Mouse (Mus musculus) kidney, adult 10 weeks (tissue): ENCODE measurements around the gene Surf2. TPM values are rescaled to one million over a fixed set of nuclear protein-coding genes. Genes with fewer than 3 reads are reported as not detected.

Source experiments
- polyA plus RNA-seq: library from polyadenylated mRNA; stranded (reverse); fragments of 350-450 nt; fragmentation: Illumina TruSeq; extraction: RNeasy Lipid Tissue Mini Kit (QIAGEN cat#74804); gene quantifications from one replicate; pipeline ENCODE4 v1.2.3, GENCODE M21; 2014; ENCODE audit warnings: low read depth, low replicate concordance

The Surf2 gene
- polyA plus RNA-seq, result 10.0 TPM

DNA sequence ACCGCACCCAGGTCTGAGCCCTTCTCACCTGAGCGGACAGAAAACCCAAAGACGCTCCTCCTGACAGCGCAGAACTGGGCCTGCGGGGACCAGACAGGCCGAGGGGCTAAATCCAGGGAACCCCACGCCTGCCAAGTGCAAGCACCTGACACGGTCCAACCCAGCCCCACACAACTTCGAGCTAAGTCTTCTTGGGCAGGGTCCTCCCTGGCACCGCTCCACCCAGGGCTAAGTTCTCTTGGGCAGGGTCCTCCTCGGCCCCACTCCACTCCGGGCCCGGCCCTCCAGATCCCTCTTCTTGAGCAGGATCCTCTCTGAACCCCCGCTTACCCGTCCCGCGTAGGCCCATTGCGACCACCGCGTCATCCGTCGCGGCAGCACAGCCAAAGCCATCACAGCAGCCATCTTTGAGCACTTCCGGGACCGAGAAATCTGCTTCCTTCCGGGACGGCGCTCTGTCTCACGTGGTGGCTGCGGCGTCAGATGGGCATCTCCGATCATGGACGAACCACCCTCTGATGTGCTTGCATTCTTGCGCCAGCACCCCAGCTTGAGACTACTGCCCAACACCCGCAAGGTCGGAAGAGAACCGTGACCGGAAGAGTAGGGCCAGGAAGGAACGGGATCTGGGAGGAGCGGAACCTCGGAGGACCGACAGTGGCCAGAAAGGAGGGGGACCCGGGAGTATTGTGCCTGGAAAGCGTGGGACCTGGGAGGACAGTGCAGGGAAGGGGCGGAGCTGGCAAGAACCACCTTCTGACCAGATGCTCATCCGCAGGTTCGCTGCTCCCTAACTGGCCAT is at the start of gene Surf2, which contains the start of gene Surf1:
TSS of gene Surf2 (plus strand) at position 441 of the 802 bp plus-strand sequence.
TSS of gene Surf1 (minus strand) at position 604 of the 802 bp plus-strand sequence.

DNA sequence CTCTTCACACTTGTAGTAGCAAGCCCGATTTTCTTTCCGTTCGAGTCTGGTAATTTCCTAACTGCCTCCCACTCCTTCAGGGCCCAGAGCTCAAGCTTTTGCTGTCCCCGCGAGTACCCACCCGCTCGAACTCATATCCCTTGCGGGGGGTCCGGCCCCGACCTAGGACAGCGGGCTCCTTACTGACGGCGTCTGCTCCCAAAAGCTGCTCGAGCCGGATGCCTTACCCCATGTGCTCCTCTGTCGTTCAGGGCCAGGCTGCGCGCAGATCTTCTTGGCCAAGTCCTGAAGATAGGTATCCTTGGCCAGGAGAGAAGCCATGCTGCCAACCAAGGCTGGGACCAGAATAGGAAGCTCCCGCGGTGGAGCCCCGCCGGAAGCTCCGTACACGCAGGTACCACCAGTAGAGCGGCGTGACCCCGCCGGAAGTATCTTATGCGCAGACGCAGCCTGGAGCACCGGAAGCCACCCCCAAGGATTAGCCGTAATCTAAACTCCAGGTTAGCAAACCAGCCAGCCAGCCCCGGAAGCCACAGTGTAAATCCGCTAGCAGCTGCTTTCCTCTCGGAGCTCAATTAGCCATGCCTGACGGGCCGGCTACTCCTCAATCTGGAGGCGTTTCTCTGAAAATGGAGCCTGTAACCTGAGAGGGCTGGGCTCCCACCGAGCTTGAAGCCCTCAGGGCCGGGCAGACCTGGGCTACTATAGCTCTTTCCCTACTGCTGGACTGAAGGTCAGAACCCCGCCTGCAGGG is 13.5 kb upstream of the Surf2 start, which contains the start of gene Surf6:
TSS of gene Surf6 (minus strand) at position 413 of the 754 bp plus-strand sequence.

GRCm38 (mm10) chr2:26910124-26910993 is 5.8 kb upstream of the Surf2 start, which contains the start of the genes Med22 and Rpl7a:
TSS of gene Med22 (minus strand) at chr2:26910677.
TSS of gene Rpl7a (plus strand) at chr2:26910764.

DNA sequence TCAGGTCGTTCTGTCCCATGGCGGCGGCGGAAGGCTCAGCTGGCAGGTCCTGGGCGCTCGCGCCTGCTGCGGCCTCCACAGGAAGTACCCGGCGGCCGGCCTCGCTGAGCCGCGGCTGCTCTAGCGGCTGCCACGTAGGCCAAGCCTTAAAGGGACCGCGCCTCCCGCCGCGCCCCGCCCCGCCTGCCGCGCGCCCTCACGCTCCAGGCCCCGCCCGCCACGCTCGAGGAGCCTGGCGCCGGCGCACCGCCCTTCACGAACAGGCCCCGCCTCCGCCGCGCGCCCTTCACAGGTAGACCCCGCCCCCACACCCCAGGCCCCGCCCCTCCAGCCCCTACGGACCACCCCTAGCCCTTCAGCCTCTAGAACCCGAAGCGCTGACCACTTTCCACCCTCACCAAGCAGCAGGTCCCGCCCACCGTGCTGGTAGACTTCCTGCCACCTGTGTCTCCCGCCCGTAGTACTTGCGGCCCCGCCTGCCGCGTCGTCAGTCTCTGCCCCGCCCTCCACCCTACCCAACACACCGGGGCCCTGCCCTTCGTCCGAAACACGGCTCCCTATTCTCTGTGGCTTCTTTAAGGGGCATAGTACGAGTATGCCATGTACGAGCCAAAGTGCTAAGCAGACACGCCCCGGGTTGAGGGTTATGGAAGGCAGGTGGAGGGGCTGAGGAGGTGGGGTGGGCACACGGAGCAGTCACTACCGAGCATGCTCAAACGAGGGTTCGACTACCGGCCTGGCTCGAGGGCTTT is 17.3 kb downstream of the Surf2 start, which contains the start of the genes Surf4 and Stkld1:
TSS of gene Surf4 (minus strand) at position 625 of the 752 bp plus-strand sequence.
TSS of gene Stkld1 (plus strand) at position 744 of the 752 bp plus-strand sequence.

DNA sequence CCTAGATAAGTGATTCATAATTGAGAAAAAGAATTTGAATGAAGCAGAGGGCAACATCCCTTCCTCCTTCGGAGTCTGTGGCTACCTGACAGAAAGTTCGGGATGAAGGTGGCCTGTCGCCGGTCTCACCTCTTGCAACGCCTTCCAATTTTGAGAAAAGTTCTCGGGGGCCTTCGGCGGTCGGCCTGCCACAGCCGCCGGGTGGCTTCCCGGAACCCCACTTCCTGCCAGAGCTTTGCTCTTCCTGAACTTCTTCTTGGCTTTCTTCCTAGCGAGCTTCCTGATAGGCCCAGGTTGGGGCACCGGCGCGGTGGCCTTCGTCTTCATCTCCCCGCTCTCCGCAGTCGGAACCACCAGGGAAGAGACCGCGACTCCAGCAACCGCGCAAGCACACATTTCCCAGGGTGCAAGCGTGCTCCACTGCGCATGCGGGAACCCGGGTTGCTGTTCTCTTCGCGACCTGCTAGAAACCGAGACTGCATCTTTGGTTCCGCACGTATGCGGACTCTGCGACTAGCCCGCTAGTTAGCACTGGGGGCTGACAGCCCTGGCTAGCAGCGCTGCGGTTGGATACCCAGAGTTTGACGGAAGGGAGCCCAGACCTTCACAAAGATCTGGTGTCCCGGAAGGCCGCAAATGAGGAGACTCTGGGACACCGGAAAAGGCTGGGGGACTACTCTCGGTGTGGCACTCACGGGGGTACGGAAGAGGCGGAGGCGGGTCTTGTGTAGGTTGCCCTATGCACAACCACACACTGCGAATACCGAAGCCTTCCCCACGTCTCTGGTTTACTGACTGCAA is 48.0 kb downstream of the Surf2 start, which contains the start of gene Rexo4:
TSS of gene Rexo4 (minus strand) at position 464 of the 801 bp plus-strand sequence.

Other genes with a start within 250 kb of the Surf2 start
- gene Lcn4, start 245.1 kb upstream of the Surf2 start, polyA plus RNA-seq, result not detected
- gene Abo, start 51.4 kb upstream of the Surf2 start, polyA plus RNA-seq, result not detected
- 8.7 TPM for gene Surf6, start 13.5 kb upstream of the Surf2 start, polyA plus RNA-seq
- gene Med22, start 5.7 kb upstream of the Surf2 start, polyA plus RNA-seq, result 11.5 TPM
- gene Rpl7a, start 5.6 kb upstream of the Surf2 start, polyA plus RNA-seq, result 37.5 TPM
- 45.8 TPM for gene Surf1, start 163 bp downstream of the Surf2 start, polyA plus RNA-seq
- 62.1 TPM for gene Surf4, start 17.6 kb downstream of the Surf2 start, polyA plus RNA-seq
- not detected for gene Stkld1, start 17.7 kb downstream of the Surf2 start, polyA plus RNA-seq
- 32.3 TPM for gene Rexo4, start 48.0 kb downstream of the Surf2 start, polyA plus RNA-seq
- not detected for gene Adamts13, start 57.0 kb downstream of the Surf2 start, polyA plus RNA-seq
- 17.4 TPM for gene Cacfd1, start 93.6 kb downstream of the Surf2 start, polyA plus RNA-seq
- not detected for gene Slc2a6, start 111.6 kb downstream of the Surf2 start, polyA plus RNA-seq
- gene Mymk, start 155.8 kb downstream of the Surf2 start, polyA plus RNA-seq, result not detected
- gene Adamtsl2, start 163.0 kb downstream of the Surf2 start, polyA plus RNA-seq, result 0.44 TPM
- gene Fam163b, start 226.1 kb downstream of the Surf2 start, polyA plus RNA-seq, result not detected
- not detected for gene Dbh, start 248.9 kb downstream of the Surf2 start, polyA plus RNA-seq